Mouse (Mus musculus): ENCODE results near the gene Cdyl.

The Cdyl gene

GRCm38 (mm10) chr13:35851581-35851980, 191.9 kb downstream of the Cdyl start:
- no peak for DNase-seq

GRCm38 (mm10) chr13:35852851-35853575, 193.4 kb downstream of the Cdyl start:
- DNase-seq: no peak

GRCm38 (mm10) chr13:35857486-35857885, 197.9 kb downstream of the Cdyl start:
- DNase-seq: no peak

- no peak for DNase-seq
Observed at GRCm38 (mm10) chr13:35860916-35861315, 201.3 kb downstream of the Cdyl start.

GRCm38 (mm10) chr13:35870659-35871058, 211.0 kb downstream of the Cdyl start:
- DNase-seq: no peak

- no peak for DNase-seq
Observed at GRCm38 (mm10) chr13:35871107-35871506, 211.5 kb downstream of the Cdyl start.

GRCm38 (mm10) chr13:35875396-35875795, 215.8 kb downstream of the Cdyl start:
- DNase-seq: no peak

- DNase-seq: no peak
Observed at GRCm38 (mm10) chr13:35878282-35878681, 218.6 kb downstream of the Cdyl start.

GRCm38 (mm10) chr13:35879068-35879467, 219.4 kb downstream of the Cdyl start:
- DNase-seq: no peak

- DNase-seq: no peak
Observed at GRCm38 (mm10) chr13:35879519-35879918, 219.9 kb downstream of the Cdyl start.

- peak; percentile 60 for DNase-seq
Observed at GRCm38 (mm10) chr13:35880555-35881046, 221.0 kb downstream of the Cdyl start.

- DNase-seq: peak; percentile 70
Observed at GRCm38 (mm10) chr13:35886121-35886725, 226.6 kb downstream of the Cdyl start.

GRCm38 (mm10) chr13:35892866-35893265, 233.2 kb downstream of the Cdyl start:
- DNase-seq: no peak

GRCm38 (mm10) chr13:35905378-35905777, 245.7 kb downstream of the Cdyl start:
- DNase-seq: peak; percentile 21

GRCm38 (mm10) chr13:35905879-35906481, 246.3 kb downstream of the Cdyl start, which contains the start of gene Rpp40:
Gene Rpp40 (minus strand): TSS chr13:35906359.
- peak; percentile 92 for DNase-seq

- no peak for DNase-seq
Observed at GRCm38 (mm10) chr13:35911476-35911875, 251.8 kb downstream of the Cdyl start.

All from kidney, postnatal 10 days (tissue).